Mouse (Mus musculus): ENCODE results near the gene Ovol2. TPM values are rescaled to one million over a fixed set of nuclear protein-coding genes. Genes with fewer than 3 reads are reported as not detected.

Ovol2 gene
- polyA plus RNA-seq, 1 experiment from 2014 or later: not detected

GRCm38 (mm10) chr2:144267731-144268015 is 64.3 kb downstream of the Ovol2 start:
- Histone ChIP-seq H3K4me3 (ENCODE audit: inconsistent target) (peak overlapping the region; percentile 95), H3K79me2 (ENCODE audit: inconsistent target) (peaks cover 94% of the 10 kb centered on the region), H3K27ac (peak overlapping the region; percentile 96), H3K36me3 (ENCODE audit: inconsistent target) (no peaks in the 10 kb centered on the region)
- WGBS (ENCODE audit: missing documents): 0% methylated on average over 1 of the region's 1 CpGs

DNA sequence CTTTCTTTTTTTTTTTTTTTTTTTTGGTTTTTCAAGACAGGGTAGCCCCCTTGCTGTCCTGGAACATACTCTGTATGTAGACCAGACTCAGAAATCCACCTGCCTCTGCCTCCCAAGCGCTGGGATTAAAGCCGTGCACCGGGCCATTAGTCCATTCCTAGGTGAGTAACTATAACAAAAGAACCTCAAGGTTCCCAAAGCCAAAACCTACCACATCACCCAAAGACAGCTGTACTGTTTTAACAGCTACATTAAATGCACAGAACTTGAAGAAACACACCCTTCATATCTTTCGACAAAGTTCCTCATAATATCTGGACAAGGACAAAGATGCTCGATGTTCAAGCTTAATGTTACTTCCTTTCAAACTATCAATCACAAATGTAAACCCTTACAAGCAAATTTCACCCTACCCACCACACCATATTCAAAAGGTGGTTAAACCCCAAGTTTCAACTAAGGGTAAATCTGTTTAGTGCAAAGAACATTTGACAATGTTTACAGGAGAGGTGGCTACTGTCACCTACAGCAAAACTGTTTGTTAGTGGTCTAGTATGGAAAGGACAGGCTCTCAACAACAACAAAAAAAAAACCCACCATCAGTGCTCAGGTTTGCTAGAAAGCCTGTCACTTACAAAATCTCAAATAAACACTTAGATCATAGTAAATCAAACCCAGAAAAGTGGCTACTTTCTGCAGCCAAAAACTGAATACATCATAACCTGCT is 64.8 kb downstream of the Ovol2 start:
- WGBS (ENCODE audit: missing documents): 48% methylated on average over 5 of the region's 5 CpGs
- no peaks in the 10 kb centered on the region for H3K36me3 ChIP-seq (ENCODE audit: inconsistent target)
- peaks cover 94% of the 10 kb centered on the region for H3K79me2 ChIP-seq (ENCODE audit: inconsistent target)
- peak overlapping the region; percentile 96 for H3K27ac ChIP-seq
- H3K4me3 ChIP-seq (ENCODE audit: inconsistent target): peak overlapping the region; percentile 95

GRCm38 (mm10) chr2:144265916-144266683 is 65.8 kb downstream of the Ovol2 start:
- 8% methylated on average over 4 of the region's 4 CpGs for WGBS (ENCODE audit: missing documents)
- peak overlapping the region; percentile 96 for H3K27ac ChIP-seq

GRCm38 (mm10) chr2:144265120-144265488 is 66.8 kb downstream of the Ovol2 start:
- Histone ChIP-seq H3K36me3 (ENCODE audit: inconsistent target) (peaks cover 18% of the 10 kb centered on the region; the same call in 1 of the 2 replicates), H3K79me2 (ENCODE audit: inconsistent target) (peaks cover 99% of the 10 kb centered on the region), H3K27ac (peak overlapping the region; percentile 96), H3K4me3 (ENCODE audit: inconsistent target) (no peak overlapping the region)
- 61% methylated on average over 3 of the region's 3 CpGs for WGBS (ENCODE audit: missing documents)

More at GRCm38 (mm10) chr2:144265916-144266683, 65.8 kb downstream of the Ovol2 start:
- peaks cover 94% of the 10 kb centered on the region for H3K79me2 ChIP-seq (ENCODE audit: inconsistent target)
- H3K36me3 ChIP-seq (ENCODE audit: inconsistent target): peaks cover 8% of the 10 kb centered on the region; the same call in 1 of the 2 replicates
- peak overlapping the region; percentile 95 for H3K4me3 ChIP-seq (ENCODE audit: inconsistent target)

GRCm38 (mm10) chr2:144264398-144265119 is 67.4 kb downstream of the Ovol2 start:
- Histone ChIP-seq H3K4me3 (ENCODE audit: inconsistent target) (no peak overlapping the region), H3K27ac (peak overlapping the region; percentile 96), H3K79me2 (ENCODE audit: inconsistent target) (peaks cover 99% of the 10 kb centered on the region), H3K36me3 (ENCODE audit: inconsistent target) (peaks cover 19% of the 10 kb centered on the region; the same call in 1 of the 2 replicates)
- WGBS (ENCODE audit: missing documents): 7% methylated on average over 4 of the region's 5 CpGs

DNA sequence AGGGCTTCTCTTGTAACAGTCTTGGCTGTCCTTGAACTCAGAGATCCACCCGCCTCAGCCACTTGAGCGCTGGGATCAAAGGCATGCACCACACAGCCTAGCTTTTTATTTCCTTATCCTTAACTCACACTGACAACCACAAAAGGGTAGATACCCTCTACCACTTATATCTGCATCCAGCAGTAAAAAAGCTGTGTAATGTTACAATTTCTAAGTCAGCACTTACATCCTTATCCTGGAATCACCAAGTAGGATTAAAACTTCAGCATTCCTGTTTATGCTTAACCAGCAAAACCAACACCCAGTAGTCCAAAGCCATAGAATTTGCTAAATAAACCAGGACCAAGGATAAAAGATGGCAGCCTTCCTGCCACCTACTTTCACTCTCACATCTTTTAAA is 69.1 kb downstream of the Ovol2 start:
- peaks cover 99% of the 10 kb centered on the region for H3K79me2 ChIP-seq (ENCODE audit: inconsistent target)
- peaks cover 33% of the 10 kb centered on the region; the same call in 1 of the 2 replicates for H3K36me3 ChIP-seq (ENCODE audit: inconsistent target)
- H3K4me3 ChIP-seq (ENCODE audit: inconsistent target): no peak overlapping the region
- 77% methylated on average over 2 of the region's 2 CpGs for WGBS (ENCODE audit: missing documents)
- H3K27ac ChIP-seq: peak overlapping the region; percentile 96

Other genes with a start within 250 kb of the Ovol2 start
- gene Mgme1, start 61.5 kb downstream of the Ovol2 start, polyA plus RNA-seq (2018): 6.5 to 9.0 TPM (median 8.4 TPM) in 3 replicates
- gene Snx5, start 61.2 kb downstream of the Ovol2 start, polyA plus RNA-seq (2018): 614 to 688 TPM (median 618 TPM) in 3 replicates
- gene Kat14, start 36.8 kb upstream of the Ovol2 start, polyA plus RNA-seq (2018): 23.5 to 36.0 TPM (median 28.7 TPM) in 3 replicates
- 11.6 TPM in 1 of 3 replicates, not detected in the others for gene Pet117, start 36.9 kb upstream of the Ovol2 start, polyA plus RNA-seq (2018)
- gene Dzank1, start 195.3 kb upstream of the Ovol2 start, polyA plus RNA-seq (2018): 0.03 to 0.04 TPM (median 0.04 TPM) in 3 replicates
- 8.9 to 11.6 TPM (median 9.0 TPM) in 3 replicates for gene Polr3f, start 195.6 kb upstream of the Ovol2 start, polyA plus RNA-seq (2018)
- gene Rbbp9, start 218.7 kb upstream of the Ovol2 start, polyA plus RNA-seq (2018): 10.3 to 18.4 TPM (median 12.4 TPM) in 3 replicates
- gene Sec23b, start 224.1 kb upstream of the Ovol2 start, polyA plus RNA-seq (2018): 47.5 to 65.8 TPM (median 57.3 TPM) in 3 replicates

Data from macrophage (primary cell).